Mouse (Mus musculus) testis, adult 2 months (tissue): ENCODE data around the gene 1110017D15Rik. TPM values are rescaled to one million over a fixed set of nuclear protein-coding genes. Genes with fewer than 3 reads are reported as not detected.

Experiments
- H3K27ac ChIP-seq: fragments of 200-500 bp; 2 replicates; pipeline ENCODE4 v1.5.1; 2012; ENCODE audit warnings: low read depth, low read length; ENCODE audit not compliant: control insufficient read depth, insufficient read depth
- H3K27me3 ChIP-seq: fragments of 200-500 bp; 2 replicates; pipeline ENCODE4 v1.6.1; 2012; ENCODE audit warnings: mild to moderate bottlenecking, low read length, moderate library complexity; ENCODE audit not compliant: control insufficient read depth, insufficient read depth
- H3K36me3 ChIP-seq: fragments of 200-500 bp; 2 replicates; pipeline ENCODE4 v1.6.1; 2012; ENCODE audit warnings: mild to moderate bottlenecking, low read length; ENCODE audit not compliant: control insufficient read depth, insufficient read depth
- H3K4me1 ChIP-seq: fragments of 200-500 bp; 2 replicates; pipeline ENCODE4 v1.6.1; 2012; ENCODE audit warnings: low read length; ENCODE audit not compliant: control insufficient read depth, insufficient read depth
- H3K4me3 ChIP-seq: fragments of 200-500 bp; 2 replicates; pipeline ENCODE4 v1.5.1; 2012; ENCODE audit warnings: low read depth, mild to moderate bottlenecking, low read length, moderate library complexity, mixed read lengths; ENCODE audit not compliant: control insufficient read depth
- CTCF ChIP-seq: fragments of 200-500 bp; IDR thresholded peaks from 2 replicates; pipeline ENCODE4 v1.5.1; 2012; ENCODE audit warnings: low read depth, mild to moderate bottlenecking, inconsistent platforms, low read length, moderate library complexity; ENCODE audit not compliant: control insufficient read depth, insufficient read depth, insufficient replicate concordance
- POLR2A ChIP-seq: fragments of 200-500 bp; IDR thresholded peaks from 2 replicates; pipeline ENCODE4 v1.6.1; 2012; ENCODE audit warnings: low read depth, mild to moderate bottlenecking, inconsistent platforms, low read length, moderate library complexity; ENCODE audit not compliant: control insufficient read depth
- polyA plus RNA-seq: library from polyadenylated mRNA; depleted of rRNA; stranded (reverse); fragments of >200 nt; gene quantifications from 2 replicates; pipeline ENCODE4 v1.2.3, GENCODE M21; 2012; rRNA removed

The 1110017D15Rik gene
- 1,051 and 1,062 TPM in 2 replicates for polyA plus RNA-seq

DNA sequence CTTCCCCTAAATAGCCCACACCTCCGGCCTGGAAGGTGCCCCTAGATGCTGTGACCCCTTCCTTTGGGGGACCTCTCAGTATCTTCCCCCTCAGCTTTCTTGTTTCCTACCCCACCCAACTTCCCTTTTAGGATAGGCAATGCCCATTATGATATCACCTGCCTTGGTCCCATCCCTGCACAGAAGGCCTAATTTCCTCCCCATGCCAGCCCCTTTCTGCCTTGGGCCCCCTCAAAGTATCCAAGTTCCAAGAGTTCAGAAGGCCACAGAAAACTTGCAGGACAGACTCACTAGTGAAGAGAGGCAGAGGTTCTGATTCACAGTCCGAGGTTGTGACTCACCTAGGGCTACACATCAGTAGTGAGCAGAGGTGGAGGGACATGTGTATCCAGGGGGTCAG, at the start of gene 1110017D15Rik:
Gene 1110017D15Rik, minus strand, starts transcription at position 101 of the 400 bp plus-strand sequence.
- peak within 1 kb of the TSS; percentile 80 for H3K4me3 ChIP-seq
- peak within 1 kb of the TSS; percentile 47; the same call in 1 of the 2 replicates for H3K27ac ChIP-seq
- no peaks in the 10 kb centered on the region for H3K36me3 ChIP-seq
- H3K27me3 ChIP-seq = no peaks in the 10 kb centered on the region
- TF ChIP-seq CTCF (no peak), POLR2A (no peak)
- H3K4me1 ChIP-seq = no peaks in the 10 kb centered on the region

GRCm38 (mm10) chr4:41566123-41566522, 49.0 kb upstream of the 1110017D15Rik start:
- no peak overlapping the region for H3K27ac ChIP-seq
- H3K4me1 ChIP-seq = peaks cover 11% of the 10 kb centered on the region
- H3K36me3 ChIP-seq = no peaks in the 10 kb centered on the region
- no peak overlapping the region for H3K4me3 ChIP-seq
- no peaks in the 10 kb centered on the region for H3K27me3 ChIP-seq
- TF ChIP-seq CTCF (no peak), POLR2A (no peak)

- no peak for TF ChIP-seq CTCF
- TF ChIP-seq POLR2A = no peak
- Histone ChIP-seq H3K36me3 (no peaks in the 10 kb centered on the region), H3K27ac (no peak overlapping the region), H3K4me1 (peaks cover 6% of the 10 kb centered on the region), H3K27me3 (no peaks in the 10 kb centered on the region), H3K4me3 (no peak overlapping the region)
Measured at GRCm38 (mm10) chr4:41563297-41563696, 46.2 kb upstream of the 1110017D15Rik start.

- Histone ChIP-seq H3K27ac (no peak overlapping the region), H3K36me3 (no peaks in the 10 kb centered on the region), H3K27me3 (no peaks in the 10 kb centered on the region), H3K4me3 (no peak overlapping the region), H3K4me1 (no peaks in the 10 kb centered on the region)
- TF ChIP-seq POLR2A = no peak
- no peak for TF ChIP-seq CTCF
Measured at GRCm38 (mm10) chr4:41557092-41557491, 40.0 kb upstream of the 1110017D15Rik start.

DNA sequence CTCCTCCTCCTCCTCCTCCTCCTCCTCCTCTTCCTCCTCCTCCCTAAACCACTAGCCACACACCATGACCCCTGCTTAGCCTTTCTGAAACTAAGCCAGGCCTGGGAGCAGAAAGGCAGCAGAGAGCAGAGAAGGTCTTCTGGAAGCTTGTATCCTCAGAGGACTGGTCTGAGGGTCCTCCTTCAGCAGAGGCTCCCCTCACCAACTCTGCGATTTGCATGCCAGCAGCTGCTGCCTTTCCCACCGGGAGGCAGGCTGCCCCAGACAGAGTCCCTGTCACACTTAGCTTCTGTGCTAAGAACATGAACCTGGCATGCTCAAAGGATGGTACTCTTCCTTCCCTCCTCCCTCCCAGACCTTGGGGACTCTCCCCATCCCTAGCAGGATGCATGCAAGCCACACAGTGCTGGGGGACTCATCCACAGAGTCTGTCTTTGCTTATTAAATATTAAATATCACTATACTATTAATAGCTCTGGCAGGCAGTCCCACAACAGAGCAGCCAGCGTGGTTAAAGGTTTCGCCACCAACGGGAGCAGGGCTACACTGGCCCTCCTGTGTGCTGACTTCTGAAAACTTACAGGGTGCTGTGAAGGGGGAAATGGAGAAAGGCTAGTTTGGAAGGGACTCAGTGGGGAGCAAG, 39.3 kb upstream of the 1110017D15Rik start:
- Histone ChIP-seq H3K27me3 (no peaks in the 10 kb centered on the region), H3K36me3 (no peaks in the 10 kb centered on the region), H3K27ac (no peak overlapping the region), H3K4me1 (no peaks in the 10 kb centered on the region), H3K4me3 (no peak overlapping the region)
- TF ChIP-seq CTCF (no peak), POLR2A (no peak)

- H3K4me3 ChIP-seq = no peak overlapping the region
- H3K4me1 ChIP-seq = no peaks in the 10 kb centered on the region
- no peaks in the 10 kb centered on the region for H3K27me3 ChIP-seq
- no peak overlapping the region for H3K27ac ChIP-seq
- no peaks in the 10 kb centered on the region for H3K36me3 ChIP-seq
- TF ChIP-seq POLR2A (no peak), CTCF (no peak)
Measured at GRCm38 (mm10) chr4:41554994-41555663, 38.0 kb upstream of the 1110017D15Rik start.

DNA sequence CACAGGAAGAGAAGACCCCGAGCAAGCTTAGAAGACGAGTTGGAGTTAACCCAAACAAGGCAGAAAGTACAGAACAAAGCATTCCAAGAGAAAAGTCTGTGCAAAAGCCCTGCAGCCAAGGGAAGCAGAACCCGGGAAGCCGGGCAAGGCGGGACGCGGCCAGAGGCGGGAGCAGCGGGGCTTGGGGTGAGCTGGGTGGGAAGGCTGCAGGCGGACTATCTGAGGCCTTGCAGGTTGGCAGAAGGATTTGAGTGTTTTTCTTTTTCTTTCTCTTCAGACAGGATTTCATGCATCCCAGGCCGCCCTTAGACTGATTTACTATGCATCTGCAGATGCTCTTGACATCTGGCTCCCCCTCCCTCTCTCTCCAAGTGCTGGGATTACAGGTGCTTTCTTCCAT, 36.0 kb upstream of the 1110017D15Rik start:
- no peaks in the 10 kb centered on the region for H3K36me3 ChIP-seq
- H3K4me1 ChIP-seq = no peaks in the 10 kb centered on the region
- no peak overlapping the region for H3K27ac ChIP-seq
- TF ChIP-seq POLR2A (no peak), CTCF (no peak)
- H3K4me3 ChIP-seq = no peak overlapping the region
- H3K27me3 ChIP-seq = no peaks in the 10 kb centered on the region
